Mouse (Mus musculus) heart, embryonic 14.5 days (tissue): ENCODE results near the gene Fnbp1. TPM values are rescaled to one million over a fixed set of nuclear protein-coding genes. Genes with fewer than 3 reads are reported as not detected.

Source experiments
- ATAC-seq: fragments of 200-750 bp; cut with Nextera tagmentation; 2 replicates; pipeline ENCODE4 v1.8.0; 2017; ENCODE audit warnings: low read depth, moderate TSS enrichment; ENCODE audit not compliant: insufficient number of reproducible peaks, insufficient read depth, low FRiP score
- H3K27ac ChIP-seq, 2 experiments: fragments of 200-500 bp in 1 of 2; fragments of 300-500 bp in 1 of 2; sonication (generic) in 1 of 2; replicated peaks in 1 of 2; 2 replicates each; pipeline ENCODE4 v1.5.1; 2012 to 2014; ENCODE audit warnings: low read depth in 2 of 2, low read length in 2 of 2, control low read depth in 1 of 2, mild to moderate bottlenecking in 1 of 2, mixed read lengths in 1 of 2; ENCODE audit not compliant: control insufficient read depth in 1 of 2, insufficient read depth in 1 of 2
- H3K27me3 ChIP-seq: fragments of 300-500 bp; sonication (generic); 2 replicates; pipeline ENCODE4 v1.6.1; 2014; ENCODE audit warnings: mild to moderate bottlenecking, low read length, control low read depth; ENCODE audit not compliant: control insufficient read depth, insufficient read depth
- H3K36me3 ChIP-seq: fragments of 300-500 bp; sonication (generic); 2 replicates; pipeline ENCODE4 v1.6.1; 2014; ENCODE audit warnings: mild to moderate bottlenecking, control low read depth, low read length, mixed read lengths; ENCODE audit not compliant: control insufficient read depth, insufficient read depth
- H3K4me1 ChIP-seq, 2 experiments: fragments of 200-500 bp in 1 of 2; fragments of 300-500 bp in 1 of 2; sonication (generic) in 1 of 2; 2 replicates each; pipeline ENCODE4 v1.6.1; 2012 to 2014; ENCODE audit warnings: low read length in 2 of 2, control low read depth in 1 of 2, mixed read lengths in 1 of 2; ENCODE audit not compliant: control insufficient read depth in 2 of 2, insufficient read depth in 2 of 2
- H3K4me2 ChIP-seq: fragments of 300-500 bp; sonication (generic); 2 replicates; pipeline ENCODE4 v1.6.1; 2014; ENCODE audit warnings: mild to moderate bottlenecking, low read length
- H3K4me3 ChIP-seq, 2 experiments: fragments of 200-500 bp in 1 of 2; fragments of 300-500 bp in 1 of 2; sonication (generic) in 1 of 2; 2 replicates each; pipeline ENCODE4 v1.5.1; 2012 to 2014; ENCODE audit warnings: low read length in 2 of 2, mild to moderate bottlenecking in 2 of 2, control low read depth in 1 of 2, low read depth in 1 of 2, moderate library complexity in 1 of 2; ENCODE audit not compliant: control insufficient read depth in 1 of 2, insufficient read depth in 1 of 2
- H3K9ac ChIP-seq: fragments of 300-500 bp; sonication (generic); 2 replicates; pipeline ENCODE4 v1.6.1; 2014; ENCODE audit warnings: mild to moderate bottlenecking, low read length
- H3K9me3 ChIP-seq: fragments of 300-500 bp; sonication (generic); 2 replicates; pipeline ENCODE4 v1.6.1; 2016; ENCODE audit warnings: low read length, control low read depth; ENCODE audit not compliant: control insufficient read depth
- WGBS: fragments of 180-500 bp; shearing (Covaris S2); extraction: QIAGEN DNeasy Blood & Tissue Kit; methylation state at CpG from one replicate; pipeline ENCODE4 v1.1.7; 2014; 5-methylcytosine and 5-hydroxymethylcytosine counted together
- polyA plus RNA-seq: library from polyadenylated mRNA; unstranded; fragments of >200 nt; fragmentation: Nextera tagmentation; extraction: Ambion mirVana; gene quantifications from 2 replicates; pipeline ENCODE4 v1.2.1, GENCODE M21; 2014

Fnbp1 gene
- polyA plus RNA-seq, 1 experiment from 2014 or later: 19.4 TPM

GRCm38 (mm10) chr2:31132682-31133081, 9.1 kb downstream of the Fnbp1 start:
- H3K27me3 ChIP-seq: no peaks in the 10 kb centered on the region
- H3K27ac ChIP-seq: peak overlapping the region; percentile 46 to 56
- 0 out of 2 replicates have a peak overlapping the region, but pooled peaks have one; percentile 12 for H3K9ac ChIP-seq
- H3K4me1 ChIP-seq: peaks cover 41 to 71% of the 10 kb centered on the region in 2 experiments
- ATAC-seq: no peak
- H3K36me3 ChIP-seq: no peaks in the 10 kb centered on the region
- no peak overlapping the region for H3K4me2 ChIP-seq
- no peaks in the 10 kb centered on the region for H3K9me3 ChIP-seq
- H3K4me3 ChIP-seq: no peak overlapping the region
- 25% methylated on average over 8 of the region's 8 CpGs for WGBS

DNA sequence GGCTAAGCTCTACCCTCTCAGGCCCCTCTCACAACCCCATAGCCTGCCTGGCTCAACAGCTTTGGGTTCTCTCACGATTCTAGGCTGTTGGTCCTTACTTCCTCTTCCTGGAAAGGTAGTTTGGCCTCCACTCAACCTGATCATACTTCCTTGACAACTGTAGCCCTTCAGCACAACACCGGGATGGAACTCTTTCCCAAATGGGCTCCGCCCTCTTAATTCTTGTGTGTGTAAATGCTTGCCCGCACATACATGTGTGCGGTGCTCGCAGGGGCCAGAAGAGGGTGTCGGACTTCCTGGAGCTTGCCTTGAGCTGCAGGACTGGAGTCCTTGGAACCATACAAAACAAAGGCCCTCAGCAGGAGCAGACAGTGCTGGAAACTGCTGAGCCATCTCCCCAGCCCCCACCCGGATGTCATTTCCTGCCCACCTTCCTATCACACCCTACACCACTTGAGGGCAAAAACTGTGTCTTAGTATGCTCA, 11.0 kb downstream of the Fnbp1 start:
- no peak for ATAC-seq
- Histone ChIP-seq H3K4me3 (no peak overlapping the region), H3K4me1 (peaks cover 40 to 59% of the 10 kb centered on the region in 2 experiments), H3K4me2 (peak overlapping the region; percentile 2; the same call in 1 of the 2 replicates), H3K27ac (peak overlapping the region; percentile 9 to 66; a peak in 3 of 4 replicates), H3K36me3 (no peaks in the 10 kb centered on the region), H3K9ac (peak overlapping the region; percentile 39; the same call in 1 of the 2 replicates), H3K27me3 (no peaks in the 10 kb centered on the region), H3K9me3 (no peaks in the 10 kb centered on the region)
- 57% methylated on average over 8 of the region's 8 CpGs for WGBS

DNA sequence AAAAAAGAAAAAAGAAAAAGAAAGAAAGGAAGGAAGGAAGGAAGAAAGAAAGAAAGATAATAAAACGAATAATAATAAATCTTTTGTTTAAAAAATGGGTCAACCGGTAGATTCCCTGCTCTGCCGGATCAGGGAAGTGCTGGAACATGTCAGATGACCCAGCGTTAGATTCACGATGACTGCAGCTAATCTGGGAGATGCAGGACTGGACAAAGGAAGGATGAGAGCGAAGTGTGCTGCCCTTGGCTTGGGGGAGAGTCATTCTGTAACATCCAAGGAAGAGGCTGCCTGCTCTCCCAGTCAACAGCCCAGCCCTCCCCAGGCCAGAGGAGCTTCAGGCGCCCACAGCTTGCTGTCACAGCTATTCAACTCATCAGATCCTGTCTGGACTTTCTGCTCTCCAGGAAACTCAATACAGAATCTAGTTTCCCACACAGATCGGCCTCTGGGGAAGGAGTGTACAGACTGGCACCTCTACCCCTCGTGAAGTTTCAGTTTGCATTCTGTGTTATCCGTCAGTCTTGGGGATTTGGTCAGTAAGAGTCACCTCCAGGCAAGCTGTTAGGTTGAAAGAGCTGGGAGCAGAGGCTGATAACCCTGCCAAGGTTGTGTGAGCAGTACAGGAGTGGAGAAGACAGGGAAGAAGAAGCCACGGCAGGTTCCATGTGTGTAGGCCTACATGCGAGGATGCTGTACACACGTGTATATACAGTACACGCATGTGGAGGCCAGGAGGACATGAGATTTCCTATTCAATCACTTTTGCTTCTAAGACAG, 11.9 kb downstream of the Fnbp1 start:
- Histone ChIP-seq H3K27ac (peak overlapping the region in 1 of 2 experiments; percentile 66; a peak in 1 of 4 replicates), H3K9ac (no peak overlapping the region), H3K9me3 (no peaks in the 10 kb centered on the region), H3K4me2 (no peak overlapping the region), H3K4me3 (no peak overlapping the region), H3K27me3 (no peaks in the 10 kb centered on the region), H3K36me3 (no peaks in the 10 kb centered on the region), H3K4me1 (peaks cover 39 to 55% of the 10 kb centered on the region in 2 experiments)
- 64% methylated on average over 14 of the region's 14 CpGs for whole genome bisulfite sequencing
- no peak for ATAC-seq

GRCm38 (mm10) chr2:31127899-31128298, 13.9 kb downstream of the Fnbp1 start:
- no peak overlapping the region for H3K27ac ChIP-seq
- WGBS: 53% methylated on average over 4 of the region's 4 CpGs
- H3K4me2 ChIP-seq: no peak overlapping the region
- H3K4me3 ChIP-seq: no peak overlapping the region
- H3K27me3 ChIP-seq: no peaks in the 10 kb centered on the region
- ATAC-seq: no peak
- H3K4me1 ChIP-seq: peaks cover 47 to 65% of the 10 kb centered on the region in 2 experiments
- H3K36me3 ChIP-seq: 0 out of 2 replicates have a peak, but pooled peaks cover 4% of the 10 kb centered on the region
- H3K9me3 ChIP-seq: no peaks in the 10 kb centered on the region
- H3K9ac ChIP-seq: no peak overlapping the region

GRCm38 (mm10) chr2:31127219-31127618, 14.6 kb downstream of the Fnbp1 start:
- WGBS: 73% methylated on average over 7 of the region's 7 CpGs
- Histone ChIP-seq H3K4me3 (no peak overlapping the region), H3K9ac (no peak overlapping the region), H3K9me3 (no peaks in the 10 kb centered on the region), H3K27ac (no peak overlapping the region), H3K36me3 (0 out of 2 replicates have a peak, but pooled peaks cover 4% of the 10 kb centered on the region), H3K4me2 (no peak overlapping the region), H3K27me3 (no peaks in the 10 kb centered on the region), H3K4me1 (peaks cover 40 to 62% of the 10 kb centered on the region in 2 experiments)
- no peak for ATAC-seq

DNA sequence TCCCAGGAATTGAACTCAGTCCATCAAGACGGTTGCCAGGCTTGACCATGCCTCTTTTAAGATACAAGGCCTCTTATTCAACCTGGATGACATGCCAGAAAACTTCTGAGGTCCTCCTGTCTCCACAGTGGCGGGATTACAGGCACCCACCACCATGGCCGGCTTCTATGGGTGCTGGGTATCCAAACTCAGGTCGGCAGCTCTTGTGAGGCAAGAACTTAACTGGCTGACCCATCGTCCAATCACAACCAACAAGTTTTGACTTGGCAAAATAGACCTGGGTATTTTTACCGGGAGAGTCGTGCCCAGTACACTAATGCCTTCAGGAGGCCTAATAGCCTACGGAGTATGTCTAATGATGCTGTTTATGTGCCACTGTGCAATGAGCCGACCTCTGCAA, 15.8 kb downstream of the Fnbp1 start:
- no peaks in the 10 kb centered on the region for H3K27me3 ChIP-seq
- ATAC-seq: no peak
- H3K9ac ChIP-seq: no peak overlapping the region
- no peak overlapping the region for H3K4me3 ChIP-seq
- H3K9me3 ChIP-seq: no peaks in the 10 kb centered on the region
- 92% methylated on average over 9 of the region's 9 CpGs for WGBS
- H3K4me1 ChIP-seq: peaks cover 38 to 55% of the 10 kb centered on the region in 2 experiments
- H3K4me2 ChIP-seq: no peak overlapping the region
- H3K36me3 ChIP-seq: 0 out of 2 replicates have a peak, but pooled peaks cover 4% of the 10 kb centered on the region
- H3K27ac ChIP-seq: no peak overlapping the region

GRCm38 (mm10) chr2:31125156-31125555, 16.7 kb downstream of the Fnbp1 start:
- Histone ChIP-seq H3K27me3 (no peaks in the 10 kb centered on the region), H3K9ac (no peak overlapping the region), H3K4me1 (peaks cover 31 to 51% of the 10 kb centered on the region in 2 experiments), H3K36me3 (0 out of 2 replicates have a peak, but pooled peaks cover 4% of the 10 kb centered on the region), H3K4me2 (no peak overlapping the region), H3K4me3 (no peak overlapping the region), H3K9me3 (no peaks in the 10 kb centered on the region), H3K27ac (peak overlapping the region; percentile 83 to 88)
- WGBS: 51% methylated on average over 7 of the region's 7 CpGs
- ATAC-seq: no peak
